Mouse (Mus musculus) small intestine, adult 2 months (tissue): ENCODE results near the gene Fam92b. TPM values are rescaled to one million over a fixed set of nuclear protein-coding genes. Genes with fewer than 3 reads are reported as not detected.

Source experiments
- H3K27ac ChIP-seq: fragments of 200-500 bp; 2 replicates; pipeline ENCODE4 v1.5.1; 2012; ENCODE audit warnings: low read depth, low read length, control low read depth, inconsistent platforms; ENCODE audit not compliant: insufficient read depth
- H3K27me3 ChIP-seq: fragments of 200-500 bp; 2 replicates; pipeline ENCODE4 v1.6.1; 2012; ENCODE audit warnings: mild to moderate bottlenecking, moderate library complexity, low read length, inconsistent platforms; ENCODE audit not compliant: control insufficient read depth, insufficient read depth
- H3K36me3 ChIP-seq: fragments of 200-500 bp; 2 replicates; pipeline ENCODE4 v1.6.1; 2012; ENCODE audit warnings: mild to moderate bottlenecking, low read length, control low read depth, inconsistent platforms; ENCODE audit not compliant: control insufficient read depth, insufficient read depth
- H3K4me1 ChIP-seq: fragments of 200-500 bp; 2 replicates; pipeline ENCODE4 v1.6.1; 2012; ENCODE audit warnings: low read length, inconsistent platforms, mixed read lengths; ENCODE audit not compliant: control insufficient read depth, insufficient read depth, insufficient read length
- H3K4me3 ChIP-seq: fragments of 200-500 bp; 2 replicates; pipeline ENCODE4 v1.5.1; 2012; ENCODE audit warnings: low read depth, mild to moderate bottlenecking, control low read depth, inconsistent platforms, low read length, moderate library complexity
- CTCF ChIP-seq: fragments of 200-500 bp; IDR thresholded peaks from 2 replicates; pipeline ENCODE4 v1.5.1; 2012; ENCODE audit warnings: low read depth, mild to moderate bottlenecking, control low read depth, inconsistent platforms, low read length, moderate library complexity, mixed read lengths; ENCODE audit not compliant: insufficient replicate concordance, insufficient read length; ENCODE audit errors: extremely low read depth
- POLR2A ChIP-seq: fragments of 200-500 bp; IDR thresholded peaks from 2 replicates; pipeline ENCODE4 v1.6.1; 2012; ENCODE audit warnings: low read depth, mild to moderate bottlenecking, control low read depth, inconsistent platforms, low read length, moderate library complexity
- WGBS: fragments of 180-500 bp; shearing (Covaris S2); methylation state at CpG from one replicate; pipeline ENCODE4 v1.1.7; 2018; 5-methylcytosine and 5-hydroxymethylcytosine counted together
- polyA plus RNA-seq: library from polyadenylated mRNA; depleted of rRNA; stranded (reverse); fragments of >200 nt; gene quantifications from 2 replicates; pipeline ENCODE4 v1.2.3, GENCODE M21; 2012; rRNA removed

The Fam92b gene
- polyA plus RNA-seq = not detected in 2 replicates

- H3K27me3 ChIP-seq = peaks cover 11% of the 10 kb centered on the region; the same call in 1 of the 2 replicates
- H3K36me3 ChIP-seq = no peaks in the 10 kb centered on the region
- no peak for TF ChIP-seq POLR2A
- no peak for TF ChIP-seq CTCF
- H3K4me1 ChIP-seq = no peaks in the 10 kb centered on the region; the same call in 1 of the 2 replicates
- H3K27ac ChIP-seq = no peak within 1 kb of the TSS
- H3K4me3 ChIP-seq = no peak within 1 kb of the TSS
- WGBS = 3% methylated on average over 23 of the region's 26 CpGs
Observed at GRCm38 (mm10) chr8:120177318-120178123, at the start of gene Fam92b. TSS of gene Fam92b (minus strand) at chr8:120177466.

- Histone ChIP-seq H3K4me1 (peaks cover 6% of the 10 kb centered on the region), H3K4me3 (no peak overlapping the region), H3K36me3 (no peaks in the 10 kb centered on the region), H3K27me3 (peaks cover 22% of the 10 kb centered on the region), H3K27ac (no peak overlapping the region)
- 46% methylated on average over 10 of the region's 10 CpGs for WGBS
- no peak for TF ChIP-seq POLR2A
- peak; percentile 3; the same call in 1 of the 2 replicates for TF ChIP-seq CTCF
Observed at GRCm38 (mm10) chr8:120225421-120226151, 48.3 kb upstream of the Fam92b start.

- Histone ChIP-seq H3K4me1 (peaks cover 3% of the 10 kb centered on the region), H3K36me3 (no peaks in the 10 kb centered on the region), H3K27me3 (peaks cover 16% of the 10 kb centered on the region), H3K27ac (peak overlapping the region; percentile 46; the same call in 1 of the 2 replicates), H3K4me3 (no peak overlapping the region)
- TF ChIP-seq CTCF (no peak), POLR2A (no peak)
- WGBS = 66% methylated on average over 11 of the region's 11 CpGs
Observed at GRCm38 (mm10) chr8:120224521-120225420, 47.5 kb upstream of the Fam92b start.

- Histone ChIP-seq H3K4me3 (no peak overlapping the region), H3K4me1 (peaks cover under 1% of the 10 kb centered on the region; the same call in 1 of the 2 replicates), H3K27me3 (no peaks in the 10 kb centered on the region), H3K27ac (no peak overlapping the region), H3K36me3 (no peaks in the 10 kb centered on the region)
- TF ChIP-seq POLR2A (no peak), CTCF (no peak)
- WGBS = 67% methylated on average over 11 of the region's 11 CpGs
Observed at GRCm38 (mm10) chr8:120222548-120222947, 45.3 kb upstream of the Fam92b start.

GRCm38 (mm10) chr8:120216855-120217830, 39.9 kb upstream of the Fam92b start:
- TF ChIP-seq POLR2A = no peak
- TF ChIP-seq CTCF = no peak
- WGBS = 44% methylated on average over 13 of the region's 13 CpGs
- H3K27ac ChIP-seq = 0 out of 2 replicates have a peak overlapping the region, but pooled peaks have one; percentile 8
- no peaks in the 10 kb centered on the region for H3K27me3 ChIP-seq
- no peak overlapping the region for H3K4me3 ChIP-seq
- H3K36me3 ChIP-seq = no peaks in the 10 kb centered on the region
- peaks cover 12% of the 10 kb centered on the region for H3K4me1 ChIP-seq
